Mouse (Mus musculus): ENCODE results near the gene Dtd1.

DNA sequence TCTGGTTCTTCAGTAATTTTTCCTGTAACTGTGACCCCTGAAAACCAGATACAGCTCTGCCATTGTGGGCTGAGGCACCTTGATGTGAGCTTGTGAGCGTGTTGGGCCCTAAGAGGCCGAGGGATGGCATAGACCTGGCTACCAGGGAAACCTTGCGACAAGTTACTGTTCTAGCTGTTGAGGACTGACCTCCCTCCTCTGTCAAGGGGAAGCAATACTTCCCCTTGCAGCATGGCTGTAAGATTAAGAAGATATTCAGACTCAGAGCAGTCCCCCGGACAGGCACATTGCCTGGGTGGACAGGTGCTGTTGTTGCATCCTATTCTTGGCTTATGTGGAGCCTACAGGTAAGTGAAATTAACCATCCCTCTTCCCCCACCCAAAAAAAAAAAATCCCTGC is 172.1 kb downstream of the Dtd1 start:
- no peak for TF ChIP-seq CTCF (IDR thresholded peaks at IDR 0.05)
- no peak for TF ChIP-seq EP300 (IDR thresholded peaks at IDR 0.05)

Data from lung, postnatal 0 days (tissue).